Mouse (Mus musculus) intestine, embryonic 15.5 days (tissue): ENCODE data around the gene Utp11. TPM values are rescaled to one million over a fixed set of nuclear protein-coding genes. Genes with fewer than 3 reads are reported as not detected.
"Not testable (repeated sequence)": the region's sequence is repeated elsewhere in the genome, so short reads cannot be mapped to it uniquely, and the experiment has no call there.

Experiments used
- ATAC-seq: fragments of 200-750 bp; cut with Nextera tagmentation; 2 replicates; pipeline ENCODE4 v1.8.0; 2017; ENCODE audit warnings: moderate TSS enrichment, moderate library complexity
- H3K27ac ChIP-seq: fragments of 300-500 bp; sonication (generic); 2 replicates; pipeline ENCODE4 v1.5.1; 2015; ENCODE audit warnings: mild to moderate bottlenecking, inconsistent platforms
- H3K27me3 ChIP-seq: fragments of 300-500 bp; sonication (generic); replicated peaks from 2 replicates; pipeline ENCODE4 v1.6.1; 2015; ENCODE audit warnings: inconsistent platforms
- H3K36me3 ChIP-seq: fragments of 300-500 bp; sonication (generic); 2 replicates; pipeline ENCODE4 v1.6.1; 2015; ENCODE audit warnings: inconsistent platforms
- H3K4me1 ChIP-seq: fragments of 300-500 bp; sonication (generic); replicated peaks from 2 replicates; pipeline ENCODE4 v1.6.1; 2015; ENCODE audit warnings: inconsistent platforms
- H3K4me2 ChIP-seq: fragments of 300-500 bp; sonication (generic); replicated peaks from 2 replicates; pipeline ENCODE4 v1.6.1; 2015; ENCODE audit warnings: mild to moderate bottlenecking, inconsistent platforms
- H3K4me3 ChIP-seq: fragments of 300-500 bp; sonication (generic); replicated peaks from 2 replicates; pipeline ENCODE4 v1.5.1; 2015; ENCODE audit warnings: inconsistent platforms
- H3K9ac ChIP-seq: fragments of 300-500 bp; sonication (generic); 2 replicates; pipeline ENCODE4 v1.6.1; 2015; ENCODE audit warnings: inconsistent platforms
- H3K9me3 ChIP-seq: fragments of 300-500 bp; sonication (generic); 2 replicates; pipeline ENCODE4 v1.6.1; 2016; ENCODE audit warnings: inconsistent platforms
- WGBS: fragments of 180-500 bp; shearing (Covaris S2); methylation state at CpG from one replicate; pipeline ENCODE4 v1.1.7; 2015; 5-methylcytosine and 5-hydroxymethylcytosine counted together
- polyA plus RNA-seq: library from polyadenylated mRNA; unstranded; fragments of >200 nt; fragmentation: Nextera tagmentation; extraction: Ambion mirVana; gene quantifications from 2 replicates; pipeline ENCODE4 v1.2.1, GENCODE M21; 2015

The Utp11 gene
- polyA plus RNA-seq = 58.7 and 67.6 TPM in 2 replicates

DNA sequence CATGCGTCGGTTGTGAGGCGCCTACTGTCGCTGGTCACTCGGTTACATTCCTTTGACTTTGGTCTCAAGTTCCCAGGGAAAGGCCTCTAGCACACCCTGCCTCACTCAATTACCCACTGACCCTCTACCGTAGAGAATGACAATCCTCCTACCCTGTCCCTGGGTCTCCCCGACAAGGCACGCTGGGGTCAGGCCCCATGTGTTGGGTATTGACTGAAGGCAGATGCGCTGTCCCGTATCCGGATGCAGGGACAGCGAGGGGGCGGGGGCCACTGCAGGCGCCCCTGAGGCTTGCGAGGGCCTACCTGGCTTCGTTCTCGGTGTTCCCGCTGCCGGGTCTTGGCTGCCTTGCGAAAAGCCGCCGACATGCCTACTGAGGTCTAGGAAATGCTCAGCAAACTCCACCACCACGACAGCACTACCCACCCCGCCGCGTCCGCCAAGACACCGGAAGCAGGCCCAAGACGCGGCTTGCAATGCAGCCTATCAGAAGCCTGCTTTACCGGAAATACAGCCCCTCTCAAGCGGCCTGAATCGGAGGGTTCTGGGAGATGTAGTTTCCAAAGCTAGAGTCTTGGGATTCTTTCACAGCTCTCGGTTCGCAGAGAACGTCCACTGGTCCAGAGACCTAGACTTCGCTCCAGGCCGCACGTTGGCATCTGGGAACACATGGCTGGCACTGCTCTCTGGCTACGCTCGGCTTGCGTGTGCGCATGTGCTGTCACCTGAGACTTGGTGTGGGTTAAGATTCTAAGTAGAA, at the start of gene Utp11:
Gene Utp11 (minus strand): TSS at position 466 of the 760 bp plus-strand sequence.
- under 1% methylated on average over 43 of the region's 43 CpGs for WGBS
- H3K27ac ChIP-seq = peak within 1 kb of the TSS; percentile 65

DNA sequence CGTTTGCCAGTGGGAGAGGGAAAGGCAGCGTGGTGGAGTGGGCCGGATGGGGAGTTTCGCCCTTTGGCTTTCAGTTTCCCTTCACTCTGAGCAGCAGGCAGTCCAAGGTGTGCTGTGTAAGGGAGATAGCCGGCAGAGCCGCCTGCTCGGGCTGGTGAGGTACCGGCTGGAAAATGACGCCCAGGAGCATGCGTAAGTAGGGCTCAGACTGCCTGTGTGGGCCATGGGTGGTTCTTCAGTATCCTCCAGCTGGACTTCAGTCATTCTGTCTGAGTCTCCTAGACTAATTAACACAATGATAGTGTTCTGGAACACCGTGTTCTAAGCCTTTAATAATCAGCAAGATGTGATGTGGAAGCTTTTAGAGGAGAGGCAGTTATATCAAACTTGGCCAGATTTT, 49.4 kb upstream of the Utp11 start:
- peaks cover 3% of the 10 kb centered on the region for H3K36me3 ChIP-seq
- ATAC-seq = no peak
- H3K9me3 ChIP-seq = no peaks in the 10 kb centered on the region
- H3K4me1 ChIP-seq = peaks cover 6% of the 10 kb centered on the region
- no peak overlapping the region for H3K4me3 ChIP-seq
- WGBS = 84% methylated on average over 11 of the region's 11 CpGs
- no peaks in the 10 kb centered on the region for H3K27me3 ChIP-seq
- 0 out of 2 replicates have a peak overlapping the region, but pooled peaks have one; percentile 70 for H3K4me2 ChIP-seq
- no peak overlapping the region for H3K9ac ChIP-seq
- H3K27ac ChIP-seq = no peak overlapping the region

More for the DNA sequence above, at the start of gene Utp11:
- ATAC-seq = peak; percentile 96
- Histone ChIP-seq H3K36me3 (no peaks in the 10 kb centered on the region), H3K9me3 (no peaks in the 10 kb centered on the region), H3K27me3 (no peaks in the 10 kb centered on the region), H3K9ac (peak within 1 kb of the TSS; percentile 83), H3K4me3 (peak within 1 kb of the TSS; percentile 74), H3K4me1 (peaks cover 7% of the 10 kb centered on the region; the same call in 1 of the 2 replicates), H3K4me2 (peak within 1 kb of the TSS; percentile 68)

DNA sequence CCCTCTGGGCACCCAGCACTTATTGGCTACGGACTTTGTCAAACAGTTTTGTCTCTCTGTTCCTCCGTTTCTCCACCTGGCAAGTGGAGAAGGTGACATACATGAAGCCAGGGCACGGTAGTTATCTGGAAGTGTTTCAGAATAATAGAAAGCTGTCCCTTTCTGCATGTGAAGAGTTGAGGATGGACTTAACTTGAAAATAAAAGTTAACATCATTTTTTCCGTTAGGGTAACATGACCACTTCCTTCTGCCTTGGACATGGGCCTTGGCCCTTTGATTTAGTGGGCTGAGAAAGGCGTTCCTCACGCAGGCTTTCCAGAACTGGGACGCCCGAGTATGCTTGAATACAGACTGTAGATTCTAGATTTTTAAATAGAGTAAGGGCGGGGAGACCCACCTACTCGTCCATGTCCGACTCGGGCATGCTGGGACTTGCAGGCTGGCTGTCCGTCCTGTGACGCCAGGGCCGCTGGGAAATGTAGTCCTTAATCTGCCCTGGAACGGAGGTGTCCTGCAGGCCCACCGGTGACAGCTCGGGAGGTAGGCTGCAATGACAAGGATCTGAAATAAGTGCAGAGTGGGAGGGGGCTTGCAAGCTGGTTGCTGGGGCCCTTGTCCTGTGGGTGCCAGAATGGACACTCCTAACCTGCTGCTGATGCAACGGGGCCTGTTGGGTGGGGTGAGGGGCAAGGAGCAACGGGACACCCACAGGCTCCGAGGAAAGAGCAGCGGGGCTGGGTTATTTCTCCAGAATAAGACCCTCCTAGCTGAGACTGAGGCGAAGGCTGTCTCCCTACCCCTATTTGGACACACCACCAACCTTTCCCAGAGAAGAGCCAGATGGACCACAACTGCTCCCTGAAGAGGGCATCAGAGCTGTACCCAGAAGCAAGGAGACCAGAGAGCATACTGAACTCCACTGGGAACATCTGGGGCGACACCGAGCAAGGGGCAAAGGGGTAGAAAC, 48.3 kb upstream of the Utp11 start, which contains the start of gene Inpp5b:
Gene Inpp5b (plus strand): TSS at position 475 of the 968 bp plus-strand sequence.
- 16% methylated on average over 25 of the region's 25 CpGs for WGBS
- Histone ChIP-seq H3K9me3 (no peaks in the 10 kb centered on the region), H3K27ac (no peak within 1 kb of the TSS), H3K4me1 (peaks cover 6% of the 10 kb centered on the region), H3K27me3 (no peaks in the 10 kb centered on the region), H3K4me2 (peak within 1 kb of the TSS; percentile 70), H3K36me3 (peaks cover 3% of the 10 kb centered on the region), H3K9ac (peak within 1 kb of the TSS; percentile 49), H3K4me3 (peak within 1 kb of the TSS; percentile 51)
- peak; percentile 93 for ATAC-seq

DNA sequence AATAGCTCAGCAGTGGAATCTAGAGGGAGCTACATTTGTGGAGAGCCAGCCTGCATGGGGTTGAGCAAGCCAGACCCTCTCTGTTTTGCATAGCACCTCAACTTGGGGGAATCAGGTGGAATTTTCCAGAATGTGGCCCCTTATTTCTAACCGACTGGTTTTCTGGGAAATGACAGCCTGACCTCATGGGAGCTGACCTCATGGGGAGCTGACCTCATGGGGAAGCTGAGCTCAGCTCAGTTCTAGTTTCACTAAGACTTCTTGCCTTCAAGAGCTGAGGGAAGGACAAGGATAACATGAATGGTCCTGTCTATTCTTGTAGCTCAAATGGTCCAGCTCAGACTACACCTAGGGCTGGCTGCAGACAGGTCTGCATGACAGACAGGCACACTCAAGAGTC, 45.4 kb upstream of the Utp11 start:
- ATAC-seq = no peak
- H3K9me3 ChIP-seq = no peaks in the 10 kb centered on the region
- no peak overlapping the region for H3K27ac ChIP-seq
- H3K9ac ChIP-seq = no peak overlapping the region
- 48% methylated on average over 1 of the region's 1 CpGs for WGBS
- H3K4me2 ChIP-seq = no peak overlapping the region
- peaks cover 6% of the 10 kb centered on the region for H3K4me1 ChIP-seq
- H3K4me3 ChIP-seq = no peak overlapping the region
- no peaks in the 10 kb centered on the region for H3K36me3 ChIP-seq
- H3K27me3 ChIP-seq = no peaks in the 10 kb centered on the region

DNA sequence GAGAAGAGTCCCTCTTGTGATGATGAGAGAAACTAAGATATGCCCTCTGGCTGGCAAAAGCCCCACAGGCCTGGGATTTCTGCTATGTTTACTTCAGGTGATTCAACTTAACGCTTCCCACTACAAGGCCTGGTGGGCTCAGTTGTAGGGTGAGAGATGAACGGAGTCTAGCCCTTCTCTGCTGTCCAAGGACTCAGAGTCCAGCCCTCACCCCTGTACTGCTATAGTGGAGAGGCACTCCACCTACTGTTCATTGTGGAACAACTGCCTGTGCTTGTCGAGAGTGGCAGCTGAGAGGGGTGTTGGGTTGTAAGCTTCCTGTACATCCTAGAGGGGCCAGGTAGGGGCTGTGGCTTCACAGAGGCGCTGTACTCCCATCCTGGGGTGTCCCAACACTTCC, 44.6 kb upstream of the Utp11 start:
- Histone ChIP-seq H3K4me3 (no peak overlapping the region), H3K27ac (no peak overlapping the region), H3K4me1 (peaks cover 6% of the 10 kb centered on the region), H3K9ac (no peak overlapping the region), H3K36me3 (peaks cover 3% of the 10 kb centered on the region; the same call in 1 of the 2 replicates), H3K4me2 (no peak overlapping the region), H3K27me3 (no peaks in the 10 kb centered on the region), H3K9me3 (no peaks in the 10 kb centered on the region)
- no peak for ATAC-seq
- WGBS = 53% methylated on average over 4 of the region's 4 CpGs

DNA sequence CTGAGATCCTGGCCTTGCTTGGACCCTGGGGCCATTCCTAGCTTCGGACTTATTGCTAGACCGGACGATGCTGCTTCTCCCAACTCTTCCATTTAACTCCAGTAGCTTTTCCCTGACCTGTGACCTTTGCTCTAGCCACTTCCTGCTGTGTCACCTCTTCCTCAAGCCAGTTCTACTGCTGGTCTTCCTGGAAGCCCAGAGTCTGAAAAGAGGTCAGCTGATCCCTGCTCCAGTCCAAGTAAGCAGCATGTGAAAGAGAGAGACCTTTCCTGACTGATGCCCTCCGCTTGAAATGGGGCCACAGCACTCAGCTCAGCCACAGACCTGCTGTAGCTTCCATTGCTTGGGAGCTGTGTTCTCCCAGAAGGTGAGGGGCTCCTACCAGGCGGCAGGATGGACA, 44.1 kb upstream of the Utp11 start:
- no peak overlapping the region for H3K4me2 ChIP-seq
- H3K4me1 ChIP-seq = peaks cover 3% of the 10 kb centered on the region
- H3K4me3 ChIP-seq = no peak overlapping the region
- no peak overlapping the region for H3K27ac ChIP-seq
- 75% methylated on average over 5 of the region's 5 CpGs for WGBS
- H3K27me3 ChIP-seq = no peaks in the 10 kb centered on the region
- H3K9ac ChIP-seq = no peak overlapping the region
- ATAC-seq = no peak
- no peaks in the 10 kb centered on the region for H3K9me3 ChIP-seq
- H3K36me3 ChIP-seq = peaks cover 7% of the 10 kb centered on the region; the same call in 1 of the 2 replicates

DNA sequence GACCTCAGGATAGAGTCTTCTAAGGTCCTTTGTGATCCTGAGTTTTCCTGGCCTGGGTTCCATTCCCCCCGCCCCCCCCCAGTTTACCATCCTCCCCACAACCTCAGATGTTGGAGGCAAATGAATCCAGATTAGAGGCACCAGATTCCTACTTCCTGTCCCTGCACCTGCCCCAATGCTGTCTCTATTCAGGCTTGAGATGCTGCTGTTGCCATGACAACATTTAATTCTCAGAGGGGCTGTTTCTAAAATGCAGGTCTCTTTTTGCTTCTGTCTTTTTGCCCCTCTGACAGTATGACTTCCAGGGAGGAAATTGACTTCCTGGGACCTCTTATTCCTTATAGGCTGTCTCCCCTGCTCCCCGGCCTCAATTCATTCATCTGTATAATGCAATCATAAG, 43.6 kb upstream of the Utp11 start:
- 64% methylated on average over 2 of the region's 2 CpGs for WGBS
- no peaks in the 10 kb centered on the region for H3K27me3 ChIP-seq
- no peak for ATAC-seq

DNA sequence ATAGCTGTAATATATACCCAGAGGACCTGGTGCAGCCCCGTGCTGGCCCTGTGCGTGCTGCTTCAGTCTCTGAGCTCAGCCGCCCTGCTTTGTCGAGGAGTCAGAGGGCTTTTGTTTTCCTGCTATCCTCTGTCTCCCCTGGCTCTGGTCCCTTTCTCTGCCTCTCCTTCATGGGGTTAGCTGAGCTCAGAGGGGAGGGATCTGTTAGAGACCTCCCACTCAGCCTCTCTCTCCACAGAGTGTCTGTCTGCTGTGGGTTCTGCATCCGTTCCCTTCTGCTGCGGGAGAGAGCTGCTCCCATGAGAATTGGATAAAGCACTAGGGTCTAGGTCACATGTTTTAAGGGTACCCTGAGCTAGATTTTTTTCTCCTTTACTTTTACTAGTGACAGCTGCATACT, 32.7 kb upstream of the Utp11 start:
- no peak overlapping the region for H3K4me3 ChIP-seq
- no peaks in the 10 kb centered on the region for H3K9me3 ChIP-seq
- H3K27me3 ChIP-seq = no peaks in the 10 kb centered on the region
- H3K36me3 ChIP-seq = peaks cover 74% of the 10 kb centered on the region
- no peaks in the 10 kb centered on the region for H3K4me1 ChIP-seq
- no peak overlapping the region for H3K4me2 ChIP-seq
- no peak overlapping the region for H3K9ac ChIP-seq
- no peak overlapping the region for H3K27ac ChIP-seq
- ATAC-seq = no peak
- WGBS = 91% methylated on average over 6 of the region's 6 CpGs

More for the DNA sequence above, 43.6 kb upstream of the Utp11 start:
- H3K4me2 ChIP-seq = no peak overlapping the region
- H3K9ac ChIP-seq = no peak overlapping the region
- H3K9me3 ChIP-seq = no peaks in the 10 kb centered on the region
- no peaks in the 10 kb centered on the region for H3K4me1 ChIP-seq
- no peak overlapping the region for H3K27ac ChIP-seq
- peaks cover 7% of the 10 kb centered on the region for H3K36me3 ChIP-seq
- H3K4me3 ChIP-seq = no peak overlapping the region

DNA sequence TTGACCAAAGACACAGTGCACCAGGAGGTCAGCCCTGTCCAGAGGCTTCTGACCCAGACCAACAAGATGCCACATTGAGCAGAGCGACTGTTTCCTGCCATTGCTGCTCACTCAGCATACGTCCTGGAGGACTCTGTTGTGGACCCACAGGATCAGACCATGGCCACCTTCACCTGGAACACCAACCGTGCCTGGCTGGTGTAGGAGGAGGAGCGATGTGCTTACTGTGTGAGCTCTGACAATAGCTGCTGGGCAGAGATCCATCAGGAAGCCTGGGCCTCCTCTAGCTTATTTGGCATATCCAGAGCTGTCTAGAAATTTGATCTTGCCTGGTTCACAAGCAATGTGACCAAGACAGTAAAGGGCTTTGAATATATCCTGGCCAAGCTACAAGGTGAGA, 25.7 kb upstream of the Utp11 start:
- no peak for ATAC-seq
- Histone ChIP-seq H3K9me3 (no peaks in the 10 kb centered on the region), H3K36me3 (peaks cover 57% of the 10 kb centered on the region)

DNA sequence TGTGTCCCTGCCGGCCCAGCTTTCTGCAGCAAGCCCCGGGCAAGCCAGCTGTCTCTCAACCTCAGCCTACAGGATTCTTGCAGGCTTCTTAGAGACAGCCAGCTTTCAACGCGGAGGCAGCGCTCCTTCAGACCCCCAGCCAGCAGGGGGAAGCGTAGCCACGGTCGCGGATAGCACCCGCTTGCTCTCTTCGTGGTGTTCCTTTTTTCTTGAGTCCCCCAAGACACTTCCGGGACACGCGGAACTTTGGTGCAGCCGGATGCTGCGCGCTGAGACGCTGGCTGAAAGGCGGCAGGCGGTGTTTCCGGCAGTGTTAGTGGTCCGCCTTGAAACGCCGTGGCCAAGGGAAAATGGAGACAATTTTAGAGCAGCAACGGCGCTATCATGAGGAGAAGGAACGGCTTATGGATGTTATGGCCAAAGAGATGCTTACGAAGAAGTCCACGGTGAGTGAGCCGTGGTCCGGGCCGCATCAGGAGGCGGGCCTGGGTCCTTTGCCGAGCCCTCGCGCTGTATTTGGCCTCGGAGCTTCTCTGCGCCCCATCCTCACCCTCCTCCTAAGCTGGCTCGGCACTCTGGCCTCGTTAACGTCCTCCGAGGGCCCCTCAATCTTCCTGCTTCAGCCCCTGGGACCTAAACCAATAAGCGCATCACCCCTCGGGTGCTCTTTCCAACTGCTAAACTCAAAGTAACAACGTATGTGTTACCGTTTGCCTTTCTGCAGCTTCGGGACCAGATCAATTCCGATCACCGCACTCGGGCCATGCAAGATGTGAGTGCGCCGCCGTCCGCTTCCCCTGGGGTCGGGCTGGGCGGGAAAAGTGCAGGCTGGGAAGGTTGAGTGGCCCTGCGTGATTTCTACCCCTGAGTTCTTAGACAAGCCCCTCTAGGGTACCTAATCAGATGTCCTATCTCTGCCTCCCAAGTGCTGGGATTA, 21.4 kb upstream of the Utp11 start, which contains the start of gene Sf3a3:
Gene Sf3a3 (plus strand): TSS at position 232 of the 937 bp plus-strand sequence.
- Histone ChIP-seq H3K27me3 (no peaks in the 10 kb centered on the region), H3K9me3 (no peaks in the 10 kb centered on the region), H3K4me1 (peaks cover 24% of the 10 kb centered on the region), H3K9ac (peak within 1 kb of the TSS; percentile 88), H3K4me3 (peak within 1 kb of the TSS; percentile 86), H3K4me2 (peak within 1 kb of the TSS; percentile 84), H3K36me3 (peaks cover 25% of the 10 kb centered on the region), H3K27ac (peak within 1 kb of the TSS; percentile 54)
- under 1% methylated on average over 57 of the region's 57 CpGs for WGBS
- ATAC-seq = peak; percentile 92

More for the DNA sequence above, 25.7 kb upstream of the Utp11 start:
- Histone ChIP-seq H3K27ac (no peak overlapping the region), H3K4me2 (no peak overlapping the region), H3K9ac (no peak overlapping the region), H3K4me1 (peaks cover 14% of the 10 kb centered on the region), H3K27me3 (no peaks in the 10 kb centered on the region), H3K4me3 (no peak overlapping the region)
- 91% methylated on average over 4 of the region's 4 CpGs for WGBS

DNA sequence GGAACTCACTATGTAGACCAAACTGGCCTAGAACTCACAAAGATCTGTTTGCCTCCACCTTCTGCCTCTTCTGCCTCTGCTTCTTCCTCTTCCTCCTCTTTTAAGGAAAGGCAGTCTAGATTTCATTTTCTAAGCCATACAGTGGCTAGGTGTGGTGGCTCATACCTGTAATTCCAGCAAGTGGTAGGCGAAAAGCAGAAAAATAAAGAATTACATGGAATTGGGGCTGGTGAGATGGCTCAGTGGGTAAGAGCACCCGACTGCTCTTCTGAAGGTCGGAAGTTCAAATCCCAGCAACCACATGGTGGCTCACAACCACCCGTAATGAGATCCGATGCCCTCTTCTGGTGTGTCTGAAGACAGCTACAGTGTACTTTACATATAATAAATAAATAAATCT, 20.4 kb upstream of the Utp11 start:
- not testable (repeated sequence) for H3K27me3 ChIP-seq, H3K9me3 ChIP-seq, ATAC-seq, H3K4me2 ChIP-seq, H3K9ac ChIP-seq, H3K27ac ChIP-seq, H3K4me3 ChIP-seq
- H3K36me3 ChIP-seq = peaks cover 15% of the 10 kb centered on the region
- peaks cover 28% of the 10 kb centered on the region for H3K4me1 ChIP-seq
- 74% methylated on average over 5 of the region's 5 CpGs for WGBS
